Mouse (Mus musculus) ES-E14 (cell line): ENCODE data around the gene Hepacam2. TPM values are rescaled to one million over a fixed set of nuclear protein-coding genes. Genes with fewer than 3 reads are reported as not detected.
A peak's percentile ranks its signal among the peaks of the same experiment; 100 is the strongest.

Experiments used
- DNase-seq: peaks from one replicate; pipeline ENCODE4 v3.0.0-alpha.2; 2013; ENCODE audit warnings: low read depth, low spot score
- H3K27ac ChIP-seq: 2 replicates; pipeline ENCODE4 v1.5.1; 2012; ENCODE audit warnings: low read depth, mild to moderate bottlenecking, low read length, moderate library complexity, mixed read lengths; ENCODE audit not compliant: poor library complexity, insufficient read depth, severe bottlenecking
- H3K36me3 ChIP-seq: 2 replicates; pipeline ENCODE4 v1.6.1; 2012; ENCODE audit warnings: mild to moderate bottlenecking, low read length, moderate library complexity, mixed read lengths; ENCODE audit not compliant: control insufficient read depth, poor library complexity, insufficient read depth, severe bottlenecking
- H3K4me1 ChIP-seq, 2 experiments: fragments of 150-350 bp in 1 of 2; sonication (generic) in 1 of 2; 2 replicates each; pipeline ENCODE4 v1.6.1; 2012; ENCODE audit warnings: low read length in 2 of 2, mild to moderate bottlenecking in 1 of 2, mixed read lengths in 1 of 2; ENCODE audit not compliant: control insufficient read depth in 2 of 2, insufficient read depth in 2 of 2, poor library complexity in 1 of 2
- H3K4me3 ChIP-seq, 2 experiments: fragments of 150-350 bp in 1 of 2; sonication (generic) in 1 of 2; 2 replicates each; pipeline ENCODE4 v1.5.1; 2012; ENCODE audit warnings: low read length in 2 of 2, low read depth in 1 of 2, mild to moderate bottlenecking in 1 of 2, mixed read lengths in 1 of 2; ENCODE audit not compliant: insufficient read depth in 1 of 2, poor library complexity in 1 of 2, severe bottlenecking in 1 of 2
- H3K9ac ChIP-seq: 2 replicates; pipeline ENCODE4 v1.6.1; 2012; ENCODE audit warnings: low read depth, mild to moderate bottlenecking, low read length, mixed read lengths; ENCODE audit not compliant: poor library complexity, insufficient read depth, severe bottlenecking
- H3K9me3 ChIP-seq: fragments of 150-350 bp; sonication (generic); 2 replicates; pipeline ENCODE4 v1.6.1; 2012; ENCODE audit warnings: low read depth, mild to moderate bottlenecking, low read length; ENCODE audit not compliant: control insufficient read depth, insufficient read depth
- CHD2 ChIP-seq: IDR thresholded peaks from 2 replicates; pipeline ENCODE4 v1.6.1; 2014; ENCODE audit warnings: mild to moderate bottlenecking, low read depth, low read length, inconsistent platforms
- HCFC1 ChIP-seq: IDR thresholded peaks from 2 replicates; pipeline ENCODE4 v1.6.1; 2012; ENCODE audit warnings: low read length, inconsistent platforms, borderline replicate concordance; ENCODE audit not compliant: insufficient read depth
- MAFK ChIP-seq: IDR thresholded peaks from 2 replicates; pipeline ENCODE4 v1.6.1; 2014; ENCODE audit warnings: mild to moderate bottlenecking, low read depth, low read length, inconsistent platforms; ENCODE audit not compliant: insufficient read depth
- ZC3H11A ChIP-seq: IDR thresholded peaks from 2 replicates; pipeline ENCODE4 v1.6.1; 2012; ENCODE audit warnings: low read depth, mild to moderate bottlenecking, inconsistent platforms, low read length, borderline replicate concordance
- ZNF384 ChIP-seq: IDR thresholded peaks from 2 replicates; pipeline ENCODE4 v1.6.1; 2012; ENCODE audit warnings: low read depth, low read length, inconsistent platforms
- in situ Hi-C, 2 experiments: fragments of 600-800 bp; cut with MboI; formaldehyde crosslinking; loops; one replicate each; pipeline ENCODE4 v1.15.1; 2025; ENCODE audit warnings: low sequenced_read_pairs in 2 of 2, inconsistent platforms in 1 of 2; ENCODE audit not compliant: unreplicated experiment in 2 of 2
- total RNA-seq: library from RNA; depleted of rRNA; stranded (reverse); fragments of 300-350 nt; gene quantifications from 2 replicates; pipeline ENCODE4 v1.2.3, GENCODE M21; 2012

Hepacam2 gene
- total RNA-seq, 1 experiment, result 0.18 TPM

GRCm38 (mm10) chr6:3531445-3531844 is 33.3 kb upstream of the Hepacam2 start:
- no peak overlapping the region for H3K4me3 ChIP-seq
- in situ Hi-C loops, result no loop called here
- H3K27ac ChIP-seq, result no peak overlapping the region
- DNase-seq, result no peak
- TF ChIP-seq CHD2 (no peak), ZNF384 (no peak), MAFK (no peak), HCFC1 (no peak), ZC3H11A (no peak)
- no peak overlapping the region for H3K9ac ChIP-seq
- H3K36me3 ChIP-seq, result no peaks in the 10 kb centered on the region
- no peaks in the 10 kb centered on the region for H3K9me3 ChIP-seq
- H3K4me1 ChIP-seq, result peaks cover under 1 to 4% of the 10 kb centered on the region in 2 experiments; a peak in 2 of 4 replicates

DNA sequence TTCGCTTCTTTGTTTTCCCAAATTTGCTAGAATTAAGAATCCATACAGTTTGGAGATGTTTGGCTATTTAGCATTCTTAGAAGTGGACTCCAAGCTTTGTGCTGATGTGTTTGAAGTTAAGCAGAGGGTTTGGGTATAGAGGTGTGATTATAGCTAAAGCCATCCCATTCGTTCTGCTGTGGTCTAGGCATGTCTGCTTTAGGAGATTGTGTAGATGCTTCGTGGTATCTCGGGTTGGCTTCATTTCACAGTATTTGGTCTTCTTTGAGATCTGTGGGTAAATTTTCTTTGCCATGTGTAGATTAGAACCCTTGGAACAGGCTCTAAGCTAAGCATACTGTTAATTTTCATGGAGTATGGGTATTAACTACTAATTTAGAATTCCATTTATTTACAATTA is 30.1 kb upstream of the Hepacam2 start:
- no peak overlapping the region for H3K9ac ChIP-seq
- H3K36me3 ChIP-seq, result no peaks in the 10 kb centered on the region
- H3K4me1 ChIP-seq, result peaks cover 1 to 3% of the 10 kb centered on the region in 2 experiments; a peak in 2 of 4 replicates
- DNase-seq, result no peak
- no peak overlapping the region for H3K27ac ChIP-seq
- in situ Hi-C loops, result no loop called here
- TF ChIP-seq CHD2, result no peak
- TF ChIP-seq MAFK, result no peak
- no peak for TF ChIP-seq ZNF384
- no peak for TF ChIP-seq HCFC1
- no peak for TF ChIP-seq ZC3H11A
- no peak overlapping the region for H3K4me3 ChIP-seq
- H3K9me3 ChIP-seq, result no peaks in the 10 kb centered on the region

GRCm38 (mm10) chr6:3512611-3513010 is 14.5 kb upstream of the Hepacam2 start:
- TF ChIP-seq ZNF384 (no peak), CHD2 (no peak), MAFK (no peak), HCFC1 (no peak), ZC3H11A (no peak)
- Histone ChIP-seq H3K4me3 (no peak overlapping the region), H3K27ac (no peak overlapping the region), H3K9ac (no peak overlapping the region), H3K36me3 (no peaks in the 10 kb centered on the region; the same call in 1 of the 2 replicates), H3K9me3 (no peaks in the 10 kb centered on the region), H3K4me1 (no peaks in the 10 kb centered on the region; a peak in 1 of 4 replicates)
- no peak for DNase-seq
- in situ Hi-C loops, result loop anchor here in 1 of 2 experiments (25.0 kb wide), 1 partner anchor 225 kb away; no protein-coding TSS in a partner anchor

DNA sequence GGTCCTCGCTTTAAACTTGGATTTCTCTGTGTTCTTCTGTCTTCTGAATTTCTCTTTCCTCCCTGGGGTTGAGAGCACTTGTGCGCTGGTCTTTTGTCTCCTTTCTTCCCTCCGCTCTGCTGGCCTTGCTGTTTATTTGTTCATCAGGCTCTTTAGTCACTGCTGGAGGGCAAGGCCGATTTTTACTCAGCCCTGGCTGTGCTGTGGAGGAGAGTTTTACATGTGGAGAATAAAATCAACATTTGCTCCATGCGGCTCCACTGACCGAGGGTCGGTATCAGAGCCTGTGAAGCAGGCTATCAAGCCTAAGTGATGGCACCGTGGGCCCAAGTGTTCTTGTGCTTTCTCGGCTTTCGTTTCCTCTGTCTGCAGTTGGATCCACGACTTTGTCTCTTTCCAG is 13.5 kb upstream of the Hepacam2 start:
- Histone ChIP-seq H3K36me3 (no peaks in the 10 kb centered on the region), H3K4me3 (peak overlapping the region in 1 of 2 experiments; percentile 21; a peak in 1 of 4 replicates), H3K9me3 (no peaks in the 10 kb centered on the region), H3K9ac (peak overlapping the region; percentile 47; the same call in 1 of the 2 replicates), H3K4me1 (no peaks in the 10 kb centered on the region), H3K27ac (0 out of 2 replicates have a peak overlapping the region, but pooled peaks have one; percentile 36)
- TF ChIP-seq MAFK, result no peak
- TF ChIP-seq HCFC1, result no peak
- no peak for TF ChIP-seq CHD2
- no peak for TF ChIP-seq ZC3H11A
- TF ChIP-seq ZNF384, result no peak
- in situ Hi-C loops, result loop anchor here in 1 of 2 experiments (25.0 kb wide), 1 partner anchor 226 kb away; no protein-coding TSS in a partner anchor
- DNase-seq, result no peak

DNA sequence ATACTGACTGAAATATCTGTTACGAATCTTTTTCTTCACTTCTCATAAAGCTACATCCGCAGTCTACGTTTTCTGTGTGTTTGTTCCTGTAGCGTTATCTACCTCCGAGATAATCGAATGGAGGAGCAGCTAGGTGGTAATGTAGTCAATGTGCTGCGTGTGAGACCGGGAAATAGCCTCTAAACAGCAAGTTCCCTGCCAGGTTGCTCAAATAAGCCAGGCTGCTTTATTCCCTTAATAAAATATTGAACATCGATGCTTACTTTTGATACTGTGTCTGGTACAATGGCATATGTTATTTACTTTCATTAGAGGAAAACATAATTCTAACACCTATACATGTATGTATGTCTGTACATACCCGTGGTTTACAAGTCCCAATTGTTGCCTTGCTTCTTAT is 13.0 kb upstream of the Hepacam2 start:
- Histone ChIP-seq H3K4me1 (no peaks in the 10 kb centered on the region), H3K36me3 (no peaks in the 10 kb centered on the region), H3K4me3 (no peak overlapping the region), H3K9me3 (no peaks in the 10 kb centered on the region), H3K9ac (no peak overlapping the region), H3K27ac (no peak overlapping the region)
- in situ Hi-C loops, result loop anchor here in 1 of 2 experiments (25.0 kb wide), 1 partner anchor 226 kb away; no protein-coding TSS in a partner anchor
- DNase-seq, result no peak
- TF ChIP-seq ZC3H11A (no peak), CHD2 (no peak), ZNF384 (no peak), HCFC1 (no peak), MAFK (no peak)
